Mouse (Mus musculus) bone marrow macrophage, adult 2 months (primary cell): ENCODE data around the gene Hadhb.

Source experiments
- CTCF ChIP-seq: IDR thresholded peaks from 2 replicates; pipeline ENCODE4 v1.5.1; 2012; ENCODE audit warnings: low read depth, mild to moderate bottlenecking, low read length, moderate library complexity
- POLR2A ChIP-seq: IDR thresholded peaks from 2 replicates; pipeline ENCODE4 v1.6.1; 2012; ENCODE audit warnings: mild to moderate bottlenecking, low read depth, low read length, borderline replicate concordance

DNA sequence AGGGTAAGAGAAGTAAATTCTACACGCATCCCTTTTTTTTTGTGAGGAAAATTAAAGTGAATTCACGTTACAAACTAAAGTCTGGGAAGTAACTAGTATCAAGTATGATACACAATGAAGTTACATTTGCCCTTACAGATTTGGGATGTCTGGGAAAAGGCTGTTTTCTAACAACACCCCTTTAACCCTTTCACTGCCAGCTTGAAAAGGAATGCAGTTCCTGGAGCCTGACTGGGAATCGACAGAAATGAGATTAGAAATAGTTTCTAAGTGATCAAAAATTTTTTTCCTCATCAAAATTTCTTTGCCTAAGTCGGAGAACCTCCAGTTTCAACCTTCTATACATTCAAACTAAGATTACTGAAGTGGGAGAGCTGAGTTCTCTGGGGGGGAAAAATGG, 1.0 kb upstream of the Hadhb start:
- TF ChIP-seq CTCF (no peak), POLR2A (no peak)
